Mouse (Mus musculus) G1E-ER4 (cell line): ENCODE data around the gene Spryd3. TPM values are rescaled to one million over a fixed set of nuclear protein-coding genes. Genes with fewer than 3 reads are reported as not detected.

Experiments used
- GATA1 ChIP-seq: IDR thresholded peaks from one replicate; pipeline ENCODE4 v1.8.0; 2012; ENCODE audit warnings: low read length, inconsistent platforms
- polyA plus RNA-seq: library from polyadenylated mRNA; stranded (reverse); fragments of >175 nt; gene quantifications from 2 replicates; pipeline ENCODE4 v1.2.3, GENCODE M21; 2012

The Spryd3 gene
- 17.4 and 17.7 TPM in 2 replicates for polyA plus RNA-seq

- TF ChIP-seq GATA1: no peak
Observed at GRCm38 (mm10) chr15:102136129-102136758, at the start of gene Spryd3. TSS of gene Spryd3 (minus strand) at chr15:102136234.

DNA sequence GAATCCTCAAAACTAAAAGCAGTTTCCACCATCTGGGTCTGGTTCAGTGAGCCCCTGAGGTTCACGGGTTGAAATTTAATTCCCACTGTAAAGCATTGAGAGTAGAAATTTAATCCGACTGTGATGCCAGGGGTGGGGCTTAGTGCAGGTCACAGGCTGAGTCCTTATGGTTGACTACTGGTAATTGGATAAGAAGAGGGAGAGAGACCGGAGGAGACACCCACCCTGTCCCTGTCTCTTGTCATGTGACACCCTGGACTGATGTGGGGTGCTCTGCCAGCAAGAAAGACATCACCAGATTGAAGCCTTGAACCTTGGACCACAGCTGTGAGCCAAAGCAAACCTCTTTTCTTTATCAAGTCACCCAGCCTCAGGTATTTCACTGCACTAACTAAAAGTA lies 47.0 kb upstream of the Spryd3 start:
- TF ChIP-seq GATA1: no peak

GRCm38 (mm10) chr15:102179924-102180323 lies 43.9 kb upstream of the Spryd3 start:
- TF ChIP-seq GATA1: no peak

DNA sequence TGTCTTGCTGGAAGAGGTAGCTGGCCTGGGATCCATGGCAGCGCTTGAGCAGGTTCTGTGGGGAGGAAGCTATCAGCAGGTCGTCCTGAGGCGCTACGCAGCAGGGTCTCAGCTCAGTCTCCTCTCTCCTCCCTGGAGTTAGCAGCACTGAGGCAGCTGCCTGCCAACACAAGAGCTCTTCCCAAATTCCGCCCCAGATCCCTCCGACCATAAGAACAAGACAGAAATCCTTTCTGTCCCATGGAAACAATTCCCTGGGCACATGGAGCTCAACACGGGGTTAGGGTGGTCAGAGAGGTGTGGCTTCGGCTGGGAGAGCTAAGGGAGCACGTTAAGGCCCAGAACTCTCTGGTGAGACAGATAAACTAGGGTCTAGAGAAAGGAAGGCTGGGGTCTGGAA lies 43.1 kb upstream of the Spryd3 start:
- TF ChIP-seq GATA1: no peak

- no peak for TF ChIP-seq GATA1
Observed at GRCm38 (mm10) chr15:102178279-102178678, 42.2 kb upstream of the Spryd3 start.

DNA sequence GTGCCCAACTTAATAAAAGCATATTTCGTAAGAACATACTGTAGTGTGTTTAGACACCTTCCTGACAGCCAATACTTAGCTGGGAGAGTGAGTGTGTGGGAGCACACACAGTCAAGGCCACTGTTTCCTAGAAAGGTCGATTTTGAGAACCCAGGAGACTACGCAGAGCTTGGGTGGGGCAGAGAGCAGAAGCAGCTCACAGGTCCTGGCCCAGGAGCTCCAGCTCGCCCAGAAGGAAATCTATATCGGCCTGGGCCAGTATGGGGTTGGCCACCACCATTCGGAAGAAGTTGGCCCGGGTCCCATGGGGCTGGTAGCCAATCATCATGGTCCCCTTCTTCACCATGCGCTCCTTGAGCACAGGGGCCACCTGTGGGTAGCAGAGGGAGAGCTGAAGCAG lies 41.4 kb upstream of the Spryd3 start:
- no peak for TF ChIP-seq GATA1

DNA sequence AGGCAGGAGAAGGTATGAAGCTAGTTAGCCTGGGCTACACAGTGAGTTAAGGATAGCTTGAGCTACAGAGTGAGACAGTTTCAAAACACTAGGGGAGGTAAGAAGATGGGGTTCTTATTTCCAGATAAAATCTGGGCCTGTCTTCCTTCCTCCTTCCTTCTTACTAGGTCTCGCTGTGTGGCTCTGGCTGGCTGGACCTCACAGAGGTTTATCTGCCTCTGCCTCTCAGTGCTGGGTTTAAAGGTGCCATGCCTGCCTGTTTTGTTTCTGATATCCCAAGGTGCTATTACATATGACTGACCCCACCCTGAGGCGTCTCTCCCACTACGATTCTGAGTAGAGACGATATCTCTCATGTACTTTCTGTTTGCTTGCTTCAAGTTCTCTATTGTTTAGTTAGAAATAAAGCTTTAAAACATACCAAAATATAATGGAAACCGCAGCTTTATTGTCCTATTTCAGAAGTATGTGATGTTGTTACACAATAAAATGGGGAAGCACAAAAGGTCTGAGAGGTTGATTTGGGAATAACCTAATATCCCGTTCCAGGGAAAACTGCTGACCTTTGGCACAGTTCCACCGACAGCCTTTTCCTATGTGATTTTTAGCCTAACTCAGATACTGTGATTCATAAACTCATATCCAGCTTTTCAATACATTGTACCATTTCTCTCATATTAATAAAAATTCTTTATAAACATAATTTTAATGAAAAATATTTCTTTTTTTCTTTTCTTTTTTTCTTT lies 40.7 kb upstream of the Spryd3 start:
- TF ChIP-seq GATA1: no peak

GRCm38 (mm10) chr15:102175736-102176319 lies 39.8 kb upstream of the Spryd3 start:
- no peak for TF ChIP-seq GATA1

DNA sequence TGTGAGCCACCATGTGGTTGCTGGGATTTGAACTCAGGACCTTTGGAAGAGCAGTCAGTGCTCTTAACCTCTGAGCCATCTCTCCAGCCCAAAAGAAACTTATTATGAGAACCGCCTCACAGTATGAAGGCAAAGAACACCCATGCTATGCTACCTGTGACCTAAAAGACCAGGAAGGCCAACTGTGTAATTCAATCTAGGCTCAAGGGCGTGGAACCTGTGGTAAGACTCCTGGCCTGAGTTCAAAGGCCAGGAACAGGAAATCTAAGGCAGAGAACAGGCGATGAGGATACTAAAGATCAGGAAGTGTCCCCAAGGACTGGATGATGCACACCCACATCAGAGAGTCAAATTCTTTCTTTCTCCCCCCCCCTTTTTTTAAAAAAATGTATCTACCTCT lies 37.5 kb upstream of the Spryd3 start:
- no peak for TF ChIP-seq GATA1

DNA sequence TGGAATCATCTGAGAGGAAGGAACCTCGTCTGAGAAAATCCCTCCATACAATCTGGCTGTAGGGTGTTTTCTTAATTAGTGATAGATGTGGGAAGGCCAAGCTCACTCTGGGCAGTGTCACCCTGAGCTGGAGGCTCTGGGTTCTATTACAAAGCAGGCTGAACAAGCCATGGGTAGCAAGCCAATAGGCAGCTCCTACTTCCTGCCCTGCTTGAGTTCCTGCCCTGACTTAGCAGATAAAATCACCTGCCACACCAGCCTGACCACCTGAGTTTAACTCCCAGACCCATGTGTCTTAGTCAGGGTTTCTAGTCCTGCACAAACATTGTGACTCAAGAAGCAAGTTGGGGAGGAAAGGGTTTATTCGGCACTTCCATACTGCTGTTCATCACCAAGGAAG lies 33.0 kb upstream of the Spryd3 start:
- TF ChIP-seq GATA1: no peak

DNA sequence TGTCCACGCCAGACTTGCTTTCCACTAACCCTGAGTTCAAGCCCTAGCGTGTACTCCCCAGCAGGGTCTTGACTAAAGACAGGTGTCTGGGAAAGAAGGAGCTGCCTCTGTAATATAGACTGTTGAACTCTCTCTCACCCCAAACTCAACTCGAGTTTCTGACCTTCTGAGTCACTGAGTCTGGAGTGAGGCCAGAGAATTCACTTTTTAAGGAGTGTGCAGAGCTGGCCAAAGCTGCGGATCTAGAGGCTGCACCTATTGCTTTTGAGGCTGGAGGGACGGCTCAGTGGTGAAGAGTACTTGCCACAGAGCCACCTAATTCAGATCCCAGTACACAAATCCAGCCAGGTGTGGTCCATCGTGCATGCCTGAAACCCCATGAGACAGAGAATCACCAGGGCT lies 31.6 kb upstream of the Spryd3 start:
- no peak for TF ChIP-seq GATA1

DNA sequence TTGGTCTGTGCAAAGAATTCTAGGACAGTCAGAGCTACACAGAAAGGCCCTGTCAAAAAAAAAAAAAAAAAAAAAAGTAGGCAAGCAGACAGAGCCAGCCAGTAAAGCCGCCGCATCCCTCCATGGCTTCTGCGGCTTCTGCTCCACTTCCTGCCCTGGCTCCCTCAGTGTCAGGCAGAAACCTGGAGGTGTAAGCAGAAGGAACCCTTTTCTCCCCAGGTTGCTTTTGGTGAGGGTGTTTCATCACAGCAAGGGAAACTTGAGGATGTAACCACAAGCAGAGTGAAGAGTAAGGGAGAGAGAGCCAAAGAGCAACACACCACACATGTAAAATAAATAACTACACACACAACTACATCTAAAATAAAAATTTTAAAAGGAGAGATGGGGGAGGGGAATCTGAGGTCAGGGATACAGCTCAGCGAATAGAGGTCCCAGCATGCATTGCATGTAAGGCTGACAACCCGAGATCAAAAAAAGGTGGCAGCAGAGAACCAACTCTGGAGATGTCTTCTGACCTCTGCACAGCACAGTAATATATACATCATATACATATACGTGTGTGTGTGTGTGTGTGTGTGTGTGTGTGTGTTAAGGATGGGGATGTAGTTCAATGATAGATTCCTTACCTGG lies 29.6 kb upstream of the Spryd3 start:
- no peak for TF ChIP-seq GATA1

DNA sequence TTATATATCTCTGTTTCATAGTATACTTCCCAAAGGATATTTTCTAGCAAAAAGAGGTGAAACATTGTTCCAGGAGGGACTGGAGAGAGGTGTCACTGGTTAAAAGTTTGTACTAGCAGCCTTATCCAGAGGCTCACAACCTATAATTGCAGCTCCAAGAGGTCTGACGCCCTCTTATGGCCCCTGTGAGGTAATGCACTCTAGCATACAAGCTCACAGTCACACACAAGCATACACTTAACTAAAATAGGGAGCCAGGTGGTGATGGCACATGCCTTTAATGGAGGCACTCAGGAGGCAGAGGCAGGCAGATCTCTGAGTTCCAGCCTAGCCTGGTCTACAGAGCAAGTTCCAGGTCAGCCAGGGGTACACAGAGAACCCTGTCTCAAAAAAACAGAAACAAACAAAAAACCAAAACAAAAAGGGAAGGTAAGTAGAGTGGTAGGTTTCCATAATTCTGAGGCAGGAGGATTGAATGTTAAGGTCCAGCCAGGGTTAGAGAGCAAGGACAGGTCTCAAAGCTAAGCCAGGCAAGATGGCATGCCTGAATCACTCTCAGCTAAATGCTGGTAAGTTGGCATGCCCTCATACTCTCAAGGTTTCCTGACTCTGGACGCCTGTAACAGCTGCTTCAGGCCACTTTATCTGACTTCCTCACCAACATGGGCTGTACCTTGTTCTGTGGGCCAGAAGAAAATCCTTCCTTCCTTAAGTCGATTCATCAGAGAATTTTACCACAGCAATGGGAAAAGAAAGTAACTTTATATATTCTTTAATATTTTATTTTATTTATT lies 28.1 kb upstream of the Spryd3 start:
- no peak for TF ChIP-seq GATA1

DNA sequence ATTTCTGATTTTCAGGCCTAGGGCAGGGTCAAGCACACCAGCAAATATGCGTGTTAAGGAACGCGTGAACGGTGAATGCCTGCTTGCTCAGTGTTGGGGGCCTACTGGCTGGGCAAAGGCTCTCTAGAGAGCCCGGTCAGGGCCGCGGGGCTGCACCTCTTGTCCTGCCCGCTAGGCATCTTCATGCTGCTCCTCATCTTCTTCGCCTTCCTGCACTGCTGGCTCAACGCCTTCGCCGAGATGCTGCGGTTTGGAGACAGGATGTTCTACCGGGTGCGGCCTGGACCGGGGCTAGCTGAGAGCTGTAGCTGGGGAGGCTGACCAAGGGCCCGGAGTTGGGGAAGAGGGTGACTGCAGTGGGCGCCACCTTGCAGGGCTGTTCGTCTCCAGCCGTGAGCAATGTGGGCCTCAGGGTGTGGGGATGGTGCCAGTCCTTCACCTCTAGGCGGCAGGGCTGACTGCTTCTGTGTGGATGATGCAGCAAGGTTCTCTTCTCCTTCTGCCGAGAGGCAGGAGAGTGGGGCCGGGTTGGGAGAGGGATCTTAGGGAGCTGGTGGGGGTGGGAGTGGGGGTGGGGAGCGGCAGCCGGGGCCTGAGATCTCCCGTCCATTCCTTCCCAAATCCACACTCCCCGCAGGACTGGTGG lies 24.5 kb upstream of the Spryd3 start:
- no peak for TF ChIP-seq GATA1

- no peak for TF ChIP-seq GATA1
Observed at GRCm38 (mm10) chr15:102156836-102157235, 20.8 kb upstream of the Spryd3 start.
